Mouse (Mus musculus): Measurements from ENCODE around the gene Stard10.

Gene Stard10

GRCm38 (mm10) chr7:101330841-101331173 is 13.9 kb downstream of the Stard10 start:
- no peak for DNase-seq (ENCODE audit: low spot score in 2 of 2)

GRCm38 (mm10) chr7:101332045-101332831 is 15.4 kb downstream of the Stard10 start:
- no peak for DNase-seq (ENCODE audit: low spot score in 2 of 2)

GRCm38 (mm10) chr7:101335228-101335627 is 18.3 kb downstream of the Stard10 start:
- no peak for DNase-seq (ENCODE audit: low spot score in 2 of 2)

GRCm38 (mm10) chr7:101336686-101337085 is 19.8 kb downstream of the Stard10 start:
- DNase-seq (ENCODE audit: low spot score in 2 of 2), result no peak

- no peak for DNase-seq (ENCODE audit: low spot score in 2 of 2)
Measured at GRCm38 (mm10) chr7:101337401-101337800, 20.5 kb downstream of the Stard10 start.

GRCm38 (mm10) chr7:101341405-101341804 is 24.5 kb downstream of the Stard10 start:
- no peak for DNase-seq (ENCODE audit: low spot score in 2 of 2)

GRCm38 (mm10) chr7:101343135-101343534 is 26.2 kb downstream of the Stard10 start:
- DNase-seq (ENCODE audit: low spot score in 2 of 2), result no peak

DNA sequence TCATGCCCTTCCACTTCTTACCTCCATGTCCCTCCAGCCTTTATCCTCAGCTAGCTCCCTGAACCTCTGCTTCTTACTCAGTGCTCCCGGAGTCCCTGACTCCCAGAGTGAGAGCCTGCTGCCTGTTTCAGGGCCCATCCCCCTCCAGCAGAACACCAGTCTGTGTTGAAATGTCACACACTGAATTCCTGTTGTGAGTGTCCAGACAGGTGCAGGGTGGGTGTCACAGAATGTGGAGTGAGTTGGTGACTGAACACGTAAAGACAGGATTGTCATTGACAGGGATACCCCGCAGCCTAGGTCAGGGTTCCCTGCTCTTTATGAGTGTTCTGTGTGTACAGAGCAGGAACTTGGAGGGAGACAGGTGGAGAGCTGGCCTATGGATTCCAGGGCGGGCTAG is 28.0 kb downstream of the Stard10 start:
- DNase-seq (ENCODE audit: low spot score in 2 of 2), result no peak

- no peak for DNase-seq (ENCODE audit: low spot score in 2 of 2)
Measured at GRCm38 (mm10) chr7:101346991-101347390, 30.1 kb downstream of the Stard10 start.

- DNase-seq (ENCODE audit: low spot score in 2 of 2), result peak; percentile 33 to 54
Measured at GRCm38 (mm10) chr7:101347767-101348270, 30.9 kb downstream of the Stard10 start, which contains the start of gene Arap1. Arap1 (plus strand) TSS chr7:101348067.

GRCm38 (mm10) chr7:101348312-101348711 is 31.4 kb downstream of the Stard10 start:
- no peak for DNase-seq (ENCODE audit: low spot score in 2 of 2)

DNA sequence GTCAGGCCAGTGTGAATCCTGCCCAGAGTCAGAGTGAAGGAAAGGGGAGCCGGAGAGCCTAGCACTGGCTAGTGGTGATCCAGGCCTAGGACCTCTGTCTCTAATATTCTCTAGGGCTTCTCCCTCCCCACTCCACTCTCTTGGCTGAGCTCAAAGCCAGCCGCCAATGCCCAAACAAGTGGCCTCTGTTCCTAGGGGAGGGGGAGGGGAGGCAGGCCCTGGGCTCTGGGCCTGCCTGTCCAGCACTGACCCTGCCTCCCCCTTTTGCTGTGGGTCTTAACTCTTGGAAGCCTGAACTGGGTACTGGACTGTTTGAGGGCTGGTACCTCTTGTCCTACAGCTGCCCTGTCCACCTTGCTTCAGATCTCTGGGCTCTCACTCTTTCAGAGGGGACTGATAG is 33.0 kb downstream of the Stard10 start:
- no peak for DNase-seq (ENCODE audit: low spot score in 2 of 2)

- DNase-seq (ENCODE audit: low spot score in 2 of 2), result no peak
Measured at GRCm38 (mm10) chr7:101352404-101352803, 35.5 kb downstream of the Stard10 start.

GRCm38 (mm10) chr7:101354423-101354822 is 37.5 kb downstream of the Stard10 start:
- no peak for DNase-seq (ENCODE audit: low spot score in 2 of 2)

DNA sequence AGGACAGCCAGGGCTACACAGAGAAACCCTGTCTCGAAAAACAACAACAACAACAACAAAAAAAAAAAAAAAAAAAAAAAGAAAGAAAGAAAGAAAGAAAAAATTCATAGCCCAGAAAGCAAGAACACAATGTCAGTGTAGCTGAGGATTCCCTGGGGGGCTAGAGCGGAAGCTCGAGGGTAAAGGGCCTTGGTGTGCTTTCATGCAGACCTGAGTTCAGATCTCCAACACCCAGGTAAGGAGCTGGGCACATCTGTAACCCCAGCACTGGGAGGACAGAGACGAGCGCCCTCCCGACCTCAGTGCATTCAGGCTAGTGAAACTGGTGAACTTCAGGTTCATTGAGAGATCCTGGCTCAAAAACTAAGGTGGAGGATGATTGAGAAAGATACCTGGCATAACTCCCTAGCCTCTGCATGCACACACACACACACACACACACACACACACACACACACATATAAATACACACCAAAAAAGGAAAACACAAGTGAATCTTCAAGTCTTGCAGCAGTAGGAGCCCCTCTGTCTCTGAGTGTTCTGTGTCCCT is 38.7 kb downstream of the Stard10 start:
- no peak for DNase-seq (ENCODE audit: low spot score in 2 of 2)

- DNase-seq (ENCODE audit: low spot score in 2 of 2), result no peak
Measured at GRCm38 (mm10) chr7:101356868-101357267, 40.0 kb downstream of the Stard10 start.

DNA sequence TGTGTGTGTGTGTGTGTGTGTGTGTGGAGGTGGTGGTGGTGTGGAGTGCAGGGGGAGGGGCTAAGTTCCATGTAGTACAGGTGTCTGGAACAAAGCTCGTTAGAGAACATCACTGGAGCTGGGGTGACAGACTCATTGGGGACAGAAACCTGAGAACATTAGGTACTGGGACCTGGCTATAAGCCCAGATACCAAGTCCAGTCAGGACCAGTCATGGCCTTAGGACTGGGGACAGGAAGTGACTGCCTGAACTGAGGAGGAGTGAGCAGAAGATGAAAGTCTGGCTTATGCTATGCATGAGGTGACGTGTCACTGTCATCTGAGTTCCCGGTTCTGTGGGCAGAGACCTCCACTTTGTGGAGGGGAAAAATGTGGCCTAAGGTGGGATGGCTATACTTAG is 43.5 kb downstream of the Stard10 start:
- no peak for DNase-seq (ENCODE audit: low spot score in 2 of 2)

- DNase-seq (ENCODE audit: low spot score in 2 of 2), result no peak
Measured at GRCm38 (mm10) chr7:101361021-101361420, 44.1 kb downstream of the Stard10 start.

DNA sequence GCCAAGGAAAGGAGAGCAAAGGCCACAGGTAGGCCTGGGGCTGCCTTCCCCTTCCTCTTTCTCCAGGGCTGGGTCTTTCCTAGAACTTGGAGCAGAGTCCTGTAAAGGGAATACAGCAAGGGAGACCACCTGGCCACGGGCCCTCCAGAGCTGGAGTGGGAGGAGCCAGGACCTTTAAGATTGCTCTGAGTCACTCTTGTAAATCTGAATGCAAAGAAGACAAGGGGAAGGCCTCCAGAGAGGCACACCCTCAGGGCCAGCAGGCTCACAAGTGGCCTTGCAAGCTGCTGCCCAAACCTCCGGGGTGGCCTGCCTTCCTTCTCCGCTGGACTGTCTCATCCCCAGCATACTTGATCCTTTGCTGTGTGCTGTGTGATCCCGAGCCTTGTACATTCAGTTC is 44.9 kb downstream of the Stard10 start:
- DNase-seq (ENCODE audit: low spot score in 2 of 2), result no peak

DNA sequence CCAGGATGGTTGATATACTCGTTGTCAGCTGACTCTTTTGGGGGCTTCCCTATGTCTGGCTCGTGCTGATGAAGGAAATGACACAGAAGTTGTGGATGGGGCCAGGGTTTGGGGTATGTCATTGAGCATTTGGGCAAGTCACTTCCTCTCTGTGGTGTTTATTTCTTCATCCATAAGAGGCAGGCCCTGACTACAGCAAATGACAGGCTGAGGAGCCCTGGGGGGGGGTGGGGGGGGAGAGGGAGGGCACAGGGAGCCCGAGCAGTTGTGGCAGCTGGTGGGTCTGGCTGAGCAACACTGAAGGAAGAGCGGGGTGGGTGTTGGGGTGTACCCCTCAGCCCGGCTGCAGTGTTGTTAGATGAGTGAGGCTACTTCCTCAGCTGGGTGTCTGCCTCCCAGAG is 45.9 kb downstream of the Stard10 start:
- DNase-seq (ENCODE audit: low spot score in 2 of 2), result no peak

GRCm38 (mm10) chr7:101363914-101364313 is 47.0 kb downstream of the Stard10 start:
- no peak for DNase-seq (ENCODE audit: low spot score in 2 of 2)

DNA sequence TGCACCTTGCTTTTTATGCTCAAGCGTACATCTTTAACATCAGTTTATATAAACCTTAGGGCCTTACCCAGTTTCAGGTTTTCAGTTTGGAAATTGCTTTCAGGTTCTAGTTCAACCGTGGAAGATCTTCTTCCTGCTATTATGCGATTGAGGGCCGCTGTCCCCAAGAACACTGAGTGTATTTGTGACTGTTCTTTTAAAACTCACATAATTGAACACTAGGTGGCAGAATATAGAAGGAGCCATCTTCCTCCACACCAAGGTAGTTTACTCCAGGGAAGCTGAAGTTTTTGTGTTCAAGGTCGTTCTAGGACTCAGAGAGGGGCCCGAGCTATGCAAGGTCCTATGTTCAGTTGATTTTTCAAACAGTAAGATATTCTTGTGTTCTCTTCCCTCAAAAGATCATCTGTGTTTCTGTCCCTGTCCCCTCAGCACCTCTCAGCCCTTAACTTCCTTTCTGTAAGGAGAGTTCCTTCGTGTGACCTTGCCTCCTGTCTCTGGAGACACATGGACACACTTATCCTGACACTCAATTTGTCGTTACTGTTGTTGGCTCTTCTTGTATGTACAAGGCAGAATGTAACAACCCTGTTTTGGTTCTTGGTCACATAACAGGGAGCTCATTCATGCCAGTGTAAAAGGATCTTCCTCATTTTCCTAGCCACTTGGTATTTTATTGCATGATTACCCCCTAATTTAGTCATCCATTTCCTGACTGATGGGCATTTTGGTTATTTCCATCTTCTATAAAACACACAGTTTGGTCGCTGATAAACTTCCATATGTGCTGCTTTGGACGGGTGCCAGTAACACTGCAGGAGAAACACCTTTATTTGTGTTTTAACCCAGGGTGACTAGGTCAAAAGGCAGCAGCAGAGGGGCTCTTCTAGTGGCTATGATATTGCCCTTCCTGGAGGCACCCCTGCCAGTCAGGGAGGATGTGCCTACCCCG is 51.3 kb downstream of the Stard10 start:
- no peak for DNase-seq (ENCODE audit: low spot score in 2 of 2)

Measured in spleen, postnatal 14 days (tissue).